Mouse (Mus musculus): Measurements from ENCODE around the gene Aebp1. TPM values are rescaled to one million over a fixed set of nuclear protein-coding genes. Genes with fewer than 3 reads are reported as not detected.

The Aebp1 gene
- polyA plus RNA-seq (2012; rRNA removed; ENCODE audit: low replicate concordance) = 99.4 and 539 TPM in 2 replicates

DNA sequence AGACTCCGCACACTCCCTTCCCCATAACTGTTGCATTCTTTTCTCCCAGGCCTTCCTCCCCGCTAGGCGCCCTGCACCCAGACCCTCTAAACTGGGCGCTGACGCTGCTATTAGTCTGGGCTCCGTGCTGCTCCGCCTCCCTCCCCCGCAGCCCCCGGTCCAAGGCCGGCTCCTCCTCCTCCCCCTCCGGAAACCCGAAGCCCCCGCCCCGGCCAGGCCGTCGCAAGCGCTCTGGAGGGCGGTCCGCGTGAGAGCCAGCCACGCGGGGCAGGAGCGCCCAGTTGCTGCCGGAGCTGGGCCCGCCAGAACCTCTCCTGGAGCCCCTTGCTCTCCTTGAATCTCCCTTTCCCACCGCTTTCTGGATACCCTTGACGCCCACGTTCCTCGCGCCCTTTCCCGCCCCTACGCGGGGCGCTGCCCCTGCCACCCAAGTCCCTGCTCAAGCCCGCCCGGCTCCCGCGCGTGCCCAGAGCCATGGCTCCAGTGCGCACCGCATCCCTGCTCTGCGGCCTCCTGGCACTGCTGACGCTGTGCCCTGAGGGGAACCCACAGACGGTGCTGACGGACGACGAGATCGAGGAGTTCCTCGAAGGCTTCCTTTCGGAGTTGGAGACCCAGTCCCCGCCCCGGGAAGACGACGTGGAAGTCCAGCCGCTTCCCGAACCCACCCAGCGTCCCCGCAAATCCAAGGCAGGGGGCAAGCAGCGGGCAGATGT is at the start of gene Aebp1:
TSS of gene Aebp1 (plus strand) at position 270 of the 716 bp plus-strand sequence.

DNA sequence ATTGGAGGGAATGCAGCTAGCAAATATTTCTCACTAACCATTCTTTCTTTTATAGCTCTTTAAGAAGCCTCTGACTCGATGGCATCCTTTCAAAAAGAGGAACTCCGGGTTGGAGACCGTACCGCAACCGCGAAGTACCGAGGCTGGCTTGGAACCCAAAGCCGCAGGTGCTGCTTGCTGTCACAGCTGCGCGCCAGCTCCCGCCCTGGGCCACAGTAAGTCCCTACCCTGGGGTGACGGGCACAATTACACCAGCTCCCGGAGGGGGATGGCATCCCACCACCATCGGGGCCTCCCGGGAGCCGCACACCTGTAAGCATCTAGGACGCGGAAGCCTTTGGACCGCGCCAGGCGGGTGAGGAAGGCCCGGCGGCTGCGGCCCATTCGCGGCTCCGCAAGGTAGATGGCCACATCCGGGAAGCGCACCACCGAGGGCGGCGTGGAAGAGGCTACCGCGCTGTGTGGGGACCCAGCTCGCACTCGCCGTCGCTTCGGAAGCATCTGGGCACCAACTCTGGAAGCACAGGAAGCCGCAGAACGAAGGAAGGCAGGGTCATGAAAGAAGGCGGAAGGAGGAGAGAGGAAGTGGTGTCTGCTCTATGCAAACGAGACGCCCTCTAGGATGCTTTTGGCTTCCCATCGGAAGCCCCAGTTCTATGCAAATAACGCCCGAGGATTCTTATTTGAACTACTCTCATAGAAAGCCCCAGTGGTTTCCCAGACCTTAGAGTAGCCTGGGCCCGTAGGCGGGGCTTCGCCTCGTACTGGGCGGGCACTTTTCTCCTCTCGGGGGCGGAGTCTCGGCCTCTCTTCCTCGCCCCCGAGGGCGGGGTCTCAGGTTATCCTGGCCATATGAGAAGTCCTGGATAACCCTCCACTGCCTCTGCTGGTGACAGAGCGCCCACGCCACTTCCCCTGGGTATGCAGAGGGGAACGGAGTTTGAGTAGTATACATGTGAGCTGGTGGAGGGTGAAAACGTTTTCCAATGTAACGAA is 24.2 kb upstream of the Aebp1 start, which contains the start of gene Polm:
TSS of gene Polm (minus strand) at position 766 of the 996 bp plus-strand sequence.

DNA sequence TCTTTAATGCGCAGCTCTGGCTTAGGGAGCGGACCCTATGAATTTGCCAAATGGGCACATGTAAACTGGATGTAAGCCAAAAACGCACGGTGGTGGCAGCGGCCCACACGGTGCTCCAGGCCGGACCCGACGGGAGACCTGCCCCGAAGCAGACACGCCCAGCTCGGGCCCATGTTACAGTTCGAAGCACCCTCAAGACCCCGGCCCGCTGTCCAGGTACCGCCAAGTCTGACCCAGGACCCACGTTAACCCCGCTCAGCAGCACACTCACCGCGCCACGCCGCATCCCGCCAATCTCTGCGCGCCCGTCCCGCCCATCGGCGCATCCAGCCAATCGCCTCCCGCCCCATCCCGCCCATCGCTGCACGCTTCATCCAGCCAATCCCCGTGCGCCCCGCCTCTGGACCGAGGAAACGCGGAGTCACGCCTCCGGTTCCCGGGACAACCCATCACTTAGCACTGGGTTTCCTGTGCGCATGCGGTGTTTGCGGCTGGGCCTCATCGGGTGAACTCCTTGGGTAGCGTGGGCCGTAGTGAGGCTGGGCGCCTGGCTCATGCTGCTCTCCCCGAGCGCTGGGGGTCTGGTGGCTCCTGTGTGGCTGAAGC is 16.3 kb downstream of the Aebp1 start, which contains the start of gene Pold2:
TSS of gene Pold2 (minus strand) at position 372 of the 606 bp plus-strand sequence.

DNA sequence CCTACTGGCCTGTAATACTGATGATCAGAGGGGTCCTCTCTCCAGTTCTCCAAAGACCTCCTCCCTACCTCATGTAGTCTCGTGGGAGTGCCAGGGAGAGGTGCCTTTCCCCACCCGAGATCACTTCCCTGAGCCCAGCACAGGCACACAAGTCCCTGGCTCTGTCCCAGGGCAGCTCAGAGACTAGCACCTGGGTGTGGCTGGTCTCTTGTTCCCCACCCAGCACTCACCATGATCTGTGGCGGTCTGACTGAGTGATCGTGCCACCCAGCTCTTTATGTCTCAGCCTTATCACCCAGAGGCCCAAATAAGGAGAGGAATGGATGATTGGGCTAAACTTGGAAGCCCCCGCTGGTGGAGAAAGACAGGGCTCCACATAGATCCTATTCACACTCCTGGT is 36.8 kb downstream of the Aebp1 start, which contains the start of gene Myl7:
TSS of gene Myl7 (minus strand) at position 252 of the 400 bp plus-strand sequence.

Other genes starting within 250 kb of the Aebp1 start
- 107 and 215 TPM in 2 replicates for gene Mrps24, start 146.3 kb upstream of the Aebp1 start, polyA plus RNA-seq (2012; rRNA removed; ENCODE audit: low replicate concordance)
- gene Urgcp, start 99.6 kb upstream of the Aebp1 start, polyA plus RNA-seq (2012; rRNA removed; ENCODE audit: low replicate concordance) = 24.1 and 32.3 TPM in 2 replicates
- gene Dbnl, start 73.5 kb upstream of the Aebp1 start, polyA plus RNA-seq (2012; rRNA removed; ENCODE audit: low replicate concordance) = 56.4 and 73.3 TPM in 2 replicates
- gene Pgam2, start 58.2 kb upstream of the Aebp1 start, polyA plus RNA-seq (2012; rRNA removed; ENCODE audit: low replicate concordance) = 0.72 and 0.75 TPM in 2 replicates
- gene Polm, start 23.9 kb upstream of the Aebp1 start, polyA plus RNA-seq (2012; rRNA removed; ENCODE audit: low replicate concordance) = 21.6 and 35.9 TPM in 2 replicates
- gene Pold2, start 16.3 kb downstream of the Aebp1 start, polyA plus RNA-seq (2012; rRNA removed; ENCODE audit: low replicate concordance) = 58.2 and 143 TPM in 2 replicates
- gene Myl7, start 36.8 kb downstream of the Aebp1 start, polyA plus RNA-seq (2012; rRNA removed; ENCODE audit: low replicate concordance) = 0.26 and 0.59 TPM in 2 replicates
- 0.26 and 0.81 TPM in 2 replicates for gene Gck, start 88.1 kb downstream of the Aebp1 start, polyA plus RNA-seq (2012; rRNA removed; ENCODE audit: low replicate concordance)
- 75.5 and 95.5 TPM in 2 replicates for gene Ykt6, start 93.7 kb downstream of the Aebp1 start, polyA plus RNA-seq (2012; rRNA removed; ENCODE audit: low replicate concordance)
- gene Camk2b, start 204.4 kb downstream of the Aebp1 start, polyA plus RNA-seq (2012; rRNA removed; ENCODE audit: low replicate concordance) = 4.5 and 7.2 TPM in 2 replicates

All from subcutaneous adipose tissue, adult 2 months (tissue).